Mouse (Mus musculus): ENCODE measurements around the gene Nfe2.

DNA sequence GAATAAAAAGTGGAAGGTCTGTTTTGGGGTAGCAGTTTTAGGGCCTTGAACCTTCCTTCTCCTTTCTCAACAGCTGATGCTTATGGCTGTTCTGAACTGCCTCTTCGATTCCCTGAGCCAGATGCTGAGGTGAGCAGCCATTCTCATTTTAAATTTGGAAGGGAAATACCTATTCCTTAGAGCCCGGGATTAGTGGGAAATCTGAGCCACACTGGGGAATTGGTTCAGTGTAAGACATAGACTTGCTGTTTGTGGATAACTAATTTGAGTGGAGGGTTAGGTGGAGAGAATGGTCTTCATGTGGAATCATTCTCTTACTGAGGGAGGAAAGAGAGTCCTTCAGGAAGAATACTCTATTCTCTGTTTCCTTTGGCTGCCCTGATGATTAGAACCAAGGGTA is 36.4 kb upstream of the Nfe2 start:
- no peak for TF ChIP-seq CTCF (conservative IDR thresholded peaks at IDR 0.05; ENCODE audit: insufficient read depth, insufficient read length, low read depth, low read length)
- no peak for TF ChIP-seq POLR2A (IDR thresholded peaks at IDR 0.05; ENCODE audit: low read depth, low read length)
